In genomic region chr11:96455111-96455510, GRCm38 (mm10) we compare ENCODE assay signal across 18 mouse cellular contexts. TPM values are rescaled to one million over a fixed set of nuclear protein-coding genes. Genes with fewer than 3 reads are reported as not detected.
DNase-seq lines count a peak whose midpoint lies in the region; ATAC-seq and TF ChIP-seq lines count a peak whose summit lies in the region.
"Had no signal": no experiment of that assay in that cellular context is flagged by ENCODE, and none has a peak within 500 bp of the region (broad histone marks: within the 10 kb centered on the region; RNA-seq: fewer than 3 reads in every experiment).

No protein-coding gene starts in this region.

- H3K27me3 ChIP-seq in stomach, postnatal 0 days (ENCODE audit: control insufficient read depth, insufficient read depth, low read length): no peaks in the 10 kb centered on the region
- no peaks in the 10 kb centered on the region for H3K27me3 ChIP-seq in cerebellum, adult 2 months (ENCODE audit: control insufficient read depth, insufficient read depth, low read length)
- H3K27me3 ChIP-seq: intestine, embryonic 15.5 days; neural tube, embryonic 13.5 days had no signal

- H3K4me2 ChIP-seq in stomach, postnatal 0 days (replicated peaks; ENCODE audit: low read depth): no peak overlapping the region
- H3K4me2 ChIP-seq: embryonic facial prominence, embryonic 15.5 days; heart, embryonic 13.5 days; intestine, embryonic 15.5 days; liver, embryonic 15.5 days; neural tube, embryonic 13.5 days had no signal

- DNase-seq in spleen, postnatal 36 days (ENCODE audit: low spot score in 2 of 2): peak; percentile 61 to 62
- no peak for DNase-seq in spleen, postnatal 10 days (ENCODE audit: low spot score in 2 of 2)
- DNase-seq in stomach, postnatal 0 days (ENCODE audit: low spot score): no peak
- no peak for DNase-seq in gastrocnemius, adult 18-20 months (ENCODE audit: low spot score)
- DNase-seq in cerebellum, adult 2 months: no peak
- DNase-seq: cerebellum, postnatal 36 days; gastrocnemius, postnatal 14 days; kidney, postnatal 14 days; lung, postnatal 36 days; right cerebral cortex, adult 18-20 months had no signal

- no peak overlapping the region for H3K4me3 ChIP-seq in stomach, postnatal 0 days (ENCODE audit: low read depth, low read length)
- H3K4me3 ChIP-seq in cerebellum, adult 2 months (replicated peaks; ENCODE audit: insufficient read depth, low read depth, low read length): no peak overlapping the region
- H3K4me3 ChIP-seq: embryonic facial prominence, embryonic 15.5 days; heart, embryonic 13.5 days; intestine, embryonic 15.5 days; liver, embryonic 15.5 days; neural tube, embryonic 13.5 days had no signal

- TF ChIP-seq POLR2A in cerebellum, adult 2 months (IDR thresholded peaks at IDR 0.05; ENCODE audit: borderline replicate concordance, insufficient read depth, low read length): no peak

- no peak for TF ChIP-seq CTCF in stomach, postnatal 0 days (IDR thresholded peaks at IDR 0.05; ENCODE audit: low read depth)
- TF ChIP-seq CTCF in cerebellum, adult 2 months (IDR thresholded peaks at IDR 0.05; ENCODE audit: borderline replicate concordance, insufficient read depth, low read depth, low read length): no peak

- no peaks in the 10 kb centered on the region for H3K4me1 ChIP-seq in stomach, postnatal 0 days (replicated peaks; ENCODE audit: control insufficient read depth, insufficient read depth)
- no peaks in the 10 kb centered on the region for H3K4me1 ChIP-seq in cerebellum, adult 2 months (ENCODE audit: control insufficient read depth, insufficient read depth, low read length)
- H3K4me1 ChIP-seq: embryonic facial prominence, embryonic 15.5 days; heart, embryonic 13.5 days; intestine, embryonic 15.5 days; liver, embryonic 15.5 days had no signal

- peak; percentile 85 for ATAC-seq in activated CD4-positive, CD25-positive, alpha-beta regulatory T cell, adult 4 months
- ATAC-seq in monocyte, adult 5-6 weeks (replicated peaks; ENCODE audit: insufficient number of reproducible peaks, low FRiP score, low TSS enrichment, poor library complexity, severe bottlenecking): 0 out of 2 replicates have a peak, but pooled peaks have one; percentile 47
- no peak for ATAC-seq in stomach, postnatal 0 days (ENCODE audit: low FRiP score, low TSS enrichment)
- ATAC-seq: forebrain, embryonic 16.5 days; intestine, embryonic 15.5 days had no signal

- no peaks in the 10 kb centered on the region for H3K36me3 ChIP-seq in stomach, postnatal 0 days (ENCODE audit: control insufficient read depth, insufficient read depth, low read length)
- H3K36me3 ChIP-seq: embryonic facial prominence, embryonic 15.5 days; heart, embryonic 13.5 days; intestine, embryonic 15.5 days; liver, embryonic 15.5 days; neural tube, embryonic 13.5 days had no signal

- no peak overlapping the region for H3K27ac ChIP-seq in stomach, postnatal 0 days (replicated peaks)
- no peak overlapping the region for H3K27ac ChIP-seq in cerebellum, adult 2 months (ENCODE audit: insufficient read depth, low read length)
- H3K27ac ChIP-seq: embryonic facial prominence, embryonic 15.5 days; heart, embryonic 13.5 days; intestine, embryonic 15.5 days; liver, embryonic 15.5 days had no signal

- WGBS in stomach, postnatal 0 days: 74% methylated on average over 5 of the region's 5 CpGs
- 80% methylated on average over 5 of the region's 5 CpGs for WGBS in cerebellum, adult 2 months

- TF ChIP-seq EP300 in stomach, postnatal 0 days (optimal IDR thresholded peaks at IDR 0.05): no peak

- no peak overlapping the region for H3K9ac ChIP-seq in stomach, postnatal 0 days (ENCODE audit: low read length)
- H3K9ac ChIP-seq: embryonic facial prominence, embryonic 15.5 days; heart, embryonic 13.5 days; intestine, embryonic 15.5 days; liver, embryonic 15.5 days; neural tube, embryonic 13.5 days had no signal

- H3K9me3 ChIP-seq in stomach, postnatal 0 days (ENCODE audit: control insufficient read depth, low read length): no peaks in the 10 kb centered on the region
- H3K9me3 ChIP-seq: embryonic facial prominence, embryonic 15.5 days; heart, embryonic 13.5 days; intestine, embryonic 15.5 days; liver, embryonic 15.5 days; neural tube, embryonic 13.5 days had no signal

RNA-seq across cellular contexts. Expression of gene Skap1, which starts 9.3 kb away (rescaled TPM):
- 100 to 1,000 TPM; 615 to 687 TPM for polyA plus RNA-seq in activated CD4-positive, CD25-positive, alpha-beta regulatory T cell, adult 4 months (2017; shearing (Covaris generic))
- 35.6 to 134 TPM (median 47.4 TPM) in 3 replicates for total RNA-seq in monocyte, adult 5-6 weeks (2017)
- polyA plus RNA-seq in stomach, postnatal 0 days (2015; fragmentation: Nextera tagmentation; extraction: Ambion mirVana): 0.45 and 0.56 TPM in 2 replicates
- not detected for total RNA-seq in gastrocnemius, adult 18-20 months (2021)
- polyA plus RNA-seq in cerebellum, adult 2 months (2012; rRNA removed): 0.98 and 1.5 TPM in 2 replicates

Comparison
In these comparisons a context has a peak if more than half of its experiments do, and no peak if none do; other contexts are left out.
1. DNase-seq: peak in spleen, postnatal 36 days (2 of 2); none in spleen, postnatal 10 days (0 of 2), stomach, postnatal 0 days (single experiment), gastrocnemius, adult 18-20 months (single experiment) and cerebellum, adult 2 months (0 of 2).
2. RNA of gene Skap1, which starts 9.3 kb away (polyA plus RNA-seq): 615 to 687 TPM in activated CD4-positive, CD25-positive, alpha-beta regulatory T cell, adult 4 months; 0.98 to 1.5 TPM in cerebellum, adult 2 months and 0.45 to 0.56 TPM in stomach, postnatal 0 days; every median in the first group is over 100 times any median in the second.